In the genomic region with DNA sequence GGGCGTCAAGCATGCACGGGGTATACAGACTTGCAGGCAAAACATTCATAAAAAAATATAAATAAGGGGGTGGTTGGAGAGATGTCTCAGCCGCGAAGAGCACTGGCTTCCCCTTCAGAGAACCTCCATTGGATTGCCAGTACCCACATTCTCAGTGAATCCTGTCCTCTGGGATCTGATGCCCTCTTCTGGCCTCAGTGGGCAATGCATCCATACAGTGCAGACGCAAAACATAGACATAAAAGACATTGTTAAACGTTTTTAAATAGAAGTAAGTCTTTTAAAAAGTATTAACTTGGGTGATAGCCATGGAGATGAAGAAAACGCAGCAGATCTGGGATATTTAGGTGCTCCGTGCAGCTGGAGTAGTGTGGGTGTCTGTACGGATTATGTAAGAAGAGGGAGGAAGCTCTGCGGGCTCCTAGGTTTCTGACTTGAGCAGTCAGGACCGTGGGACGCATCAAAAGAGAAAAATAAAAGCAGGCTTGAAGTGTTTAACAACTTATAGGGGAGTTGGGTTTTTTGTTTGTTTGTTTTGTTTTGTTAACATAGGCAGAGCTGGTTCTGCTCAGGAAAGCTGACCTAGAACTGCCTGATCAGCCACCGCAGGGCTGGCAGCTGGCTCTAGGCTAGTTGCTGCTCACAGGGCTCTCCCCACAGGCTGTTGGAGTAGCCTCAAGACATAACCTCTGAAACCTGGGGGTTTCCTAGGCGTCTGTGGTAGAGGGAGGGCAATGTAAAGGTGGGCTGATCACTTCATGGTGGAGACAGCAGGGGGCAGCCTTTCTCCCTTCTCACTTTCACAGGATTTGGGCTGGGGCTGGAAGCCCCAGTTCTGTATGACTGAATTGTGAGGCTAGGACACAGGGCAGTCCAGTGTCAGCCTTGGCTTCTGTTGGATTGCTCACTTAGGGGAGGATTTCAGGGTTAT, we compare ENCODE assay signal across 8 mouse cellular contexts. TPM values are rescaled to one million over a fixed set of nuclear protein-coding genes. Genes with fewer than 3 reads are reported as not detected.
DNase-seq lines count a peak whose midpoint lies in the region; ATAC-seq lines count a peak whose summit lies in the region.

No protein-coding gene starts in this region.

- H3K27ac ChIP-seq in liver, embryonic 13.5 days, result no peak overlapping the region
- H3K27ac ChIP-seq in intestine, embryonic 15.5 days, result no peak overlapping the region

- H3K9me3 ChIP-seq in liver, embryonic 13.5 days (replicated peaks), result no peaks in the 10 kb centered on the region
- H3K9me3 ChIP-seq in intestine, embryonic 15.5 days, result no peaks in the 10 kb centered on the region

- no peak overlapping the region for H3K4me3 ChIP-seq in liver, embryonic 13.5 days (replicated peaks)
- no peak overlapping the region for H3K4me3 ChIP-seq in intestine, embryonic 15.5 days (replicated peaks)

- peak; percentile 43 to 57 for DNase-seq in frontal cortex, postnatal 36 days (ENCODE audit: low spot score in 2 of 2)
- DNase-seq in frontal cortex, postnatal 10 days (ENCODE audit: low spot score in 2 of 2), result no peak
- DNase-seq in 3T3-L1 (ENCODE audit: low read depth, low spot score), result peak; percentile 31
- peak; percentile 38 for DNase-seq in WW6 (ENCODE audit: low read depth, low spot score)
- DNase-seq in liver, embryonic 13.5 days, result peak; percentile 28
- no peak for DNase-seq in urinary bladder, postnatal 4 days (ENCODE audit: low spot score in 2 of 2)
- DNase-seq in layer of hippocampus, postnatal 25 days (ENCODE audit: extremely low spot score in 1 of 2, low spot score in 1 of 2), result no peak

- ATAC-seq in liver, embryonic 13.5 days (ENCODE audit: low read depth), result no peak
- no peak for ATAC-seq in intestine, embryonic 15.5 days

- H3K9ac ChIP-seq in liver, embryonic 13.5 days, result no peak overlapping the region
- H3K9ac ChIP-seq in intestine, embryonic 15.5 days, result no peak overlapping the region

- peak overlapping the region; percentile 23; the same call in 1 of the 2 replicates for H3K4me2 ChIP-seq in liver, embryonic 13.5 days
- no peak overlapping the region for H3K4me2 ChIP-seq in intestine, embryonic 15.5 days (replicated peaks)

- no peaks in the 10 kb centered on the region for H3K27me3 ChIP-seq in liver, embryonic 13.5 days
- no peaks in the 10 kb centered on the region for H3K27me3 ChIP-seq in intestine, embryonic 15.5 days (replicated peaks)

- WGBS in liver, embryonic 13.5 days (ENCODE audit: insufficient replicate concordance), result 32% methylated on average over 14 of the region's 14 CpGs
- WGBS in intestine, embryonic 15.5 days, result 34% methylated on average over 14 of the region's 14 CpGs

- H3K4me1 ChIP-seq in liver, embryonic 13.5 days (replicated peaks), result peaks cover 23% of the 10 kb centered on the region
- H3K4me1 ChIP-seq in intestine, embryonic 15.5 days (replicated peaks), result peaks cover 5% of the 10 kb centered on the region; the same call in 1 of the 2 replicates

- H3K36me3 ChIP-seq in liver, embryonic 13.5 days, result no peaks in the 10 kb centered on the region
- H3K36me3 ChIP-seq in intestine, embryonic 15.5 days, result no peaks in the 10 kb centered on the region

RNA-seq across cellular contexts. Expression of gene Dpy19l3, which starts 2.5 kb away (rescaled TPM):
- polyA plus RNA-seq in liver, embryonic 13.5 days (2015; fragmentation: Nextera tagmentation; extraction: Ambion mirVana), result 6.6 and 10.2 TPM in 2 replicates
- polyA plus RNA-seq in intestine, embryonic 15.5 days (2015; fragmentation: Nextera tagmentation; extraction: Ambion mirVana), result 15.6 and 17.5 TPM in 2 replicates
- 10 to 100 TPM; 78.7 to 87.5 TPM for total RNA-seq in layer of hippocampus, postnatal 25 days (2021)

RNA-seq across cellular contexts. Expression of gene Zfp507, which starts 46.0 kb away (rescaled TPM):
- polyA plus RNA-seq in liver, embryonic 13.5 days (2015; fragmentation: Nextera tagmentation; extraction: Ambion mirVana), result 4.6 and 6.3 TPM in 2 replicates
- polyA plus RNA-seq in intestine, embryonic 15.5 days (2015; fragmentation: Nextera tagmentation; extraction: Ambion mirVana), result 16.6 and 17.8 TPM in 2 replicates
- 10 to 100 TPM; 30.7 to 31.3 TPM for total RNA-seq in layer of hippocampus, postnatal 25 days (2021)

Comparison
In these comparisons a context has a peak if more than half of its experiments do, and no peak if none do; other contexts are left out.
1. DNase-seq: peak in frontal cortex, postnatal 36 days (2 of 2), 3T3-L1 (single experiment), WW6 (single experiment) and liver, embryonic 13.5 days (single experiment); none in frontal cortex, postnatal 10 days (0 of 2), urinary bladder, postnatal 4 days (0 of 2) and layer of hippocampus, postnatal 25 days (0 of 2).